Mouse (Mus musculus): ENCODE data around the gene Eif4e. TPM values are rescaled to one million over a fixed set of nuclear protein-coding genes. Genes with fewer than 3 reads are reported as not detected.

The Eif4e gene
- total RNA-seq (2023) = 70.9 TPM

GRCm38 (mm10) chr3:138526073-138526915 is at the start of gene Eif4e:
Eif4e (plus strand) TSS chr3:138526179.

GRCm38 (mm10) chr3:138489327-138490033 is 36.5 kb upstream of the Eif4e start, which contains the start of gene Metap1:
Metap1 (minus strand) TSS chr3:138489515.

Other genes with a start within 250 kb of the Eif4e start
- gene Adh6a, start 212.9 kb upstream of the Eif4e start, total RNA-seq (2023) = not detected
- not detected for gene Adh6b, start 184.4 kb upstream of the Eif4e start, total RNA-seq (2023)
- gene Adh4, start 110.7 kb upstream of the Eif4e start, total RNA-seq (2023) = not detected
- 73.0 TPM for gene Adh5, start 83.1 kb upstream of the Eif4e start, total RNA-seq (2023)
- gene Metap1, start 36.7 kb upstream of the Eif4e start, total RNA-seq (2023) = 50.6 TPM
- gene Tspan5, start 216.0 kb downstream of the Eif4e start, total RNA-seq (2023) = 9.9 TPM